Mouse (Mus musculus) brain, embryonic 14.5 days (tissue): ENCODE measurements around the gene Atl1.

Source experiments
- CTCF ChIP-seq: fragments of 200-500 bp; IDR thresholded peaks from 2 replicates; pipeline ENCODE4 v1.5.1; 2012; ENCODE audit warnings: inconsistent platforms, mild to moderate bottlenecking, moderate library complexity, borderline replicate concordance; ENCODE audit not compliant: insufficient read depth, insufficient read length; ENCODE audit errors: extremely low read depth
- POLR2A ChIP-seq: fragments of 200-500 bp; IDR thresholded peaks from 2 replicates; pipeline ENCODE4 v1.6.1; 2012; ENCODE audit warnings: mild to moderate bottlenecking, inconsistent platforms, borderline replicate concordance; ENCODE audit not compliant: poor library complexity, insufficient read depth, insufficient read length, severe bottlenecking; ENCODE audit errors: extremely low read depth

- TF ChIP-seq CTCF: no peak
- no peak for TF ChIP-seq POLR2A
Measured at GRCm38 (mm10) chr12:69871632-69872031, 20.8 kb upstream of the Atl1 start.
